Mouse (Mus musculus): ENCODE data around the gene Hoxa7.

DNA sequence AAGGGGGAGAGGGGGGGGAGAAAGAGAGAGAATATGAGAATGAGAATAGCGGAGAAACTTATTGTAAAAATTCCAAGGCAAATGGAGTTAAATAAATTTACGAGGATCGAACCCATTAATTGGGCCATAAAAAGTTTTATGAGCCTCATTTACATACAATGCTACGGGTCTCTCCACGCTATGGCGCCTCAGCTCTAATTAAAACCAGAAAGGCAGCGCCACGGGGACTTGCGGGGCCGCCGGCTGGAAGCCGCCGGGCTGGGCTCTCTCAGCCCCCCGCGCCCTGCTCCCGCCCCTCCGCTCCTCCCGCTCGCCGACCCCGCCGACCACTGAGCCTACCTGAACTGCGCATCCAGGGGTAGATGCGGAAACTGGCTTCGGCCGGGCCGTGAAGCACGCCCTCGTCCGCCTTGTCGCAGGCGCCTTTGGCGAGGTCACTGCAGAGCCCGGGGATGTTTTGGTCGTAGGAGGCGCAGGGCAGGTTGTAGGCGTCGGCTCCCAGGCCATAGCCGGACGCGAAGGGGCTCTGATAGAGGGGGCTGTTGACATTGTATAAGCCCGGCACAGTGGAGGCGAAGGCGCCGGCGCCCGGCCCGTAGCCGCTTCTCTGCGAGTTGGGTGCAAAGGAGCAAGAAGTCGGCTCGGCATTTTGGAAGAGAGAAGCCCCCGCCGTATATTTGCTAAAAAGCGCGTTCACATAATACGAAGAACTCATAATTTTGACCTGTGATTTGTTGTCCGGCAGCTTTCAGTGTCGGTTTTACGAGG lies 4.8 kb downstream of the Hoxa7 start:
- TF ChIP-seq POLR2A (IDR thresholded peaks at IDR 0.05; ENCODE audit: insufficient read depth, low read depth, low read length): no peak
- TF ChIP-seq CTCF (IDR thresholded peaks at IDR 0.05; ENCODE audit: insufficient read depth, low read depth, low read length): no peak
